Mouse (Mus musculus) lung, postnatal 0 days (tissue): Measurements from ENCODE around the gene Mrpl48. TPM values are rescaled to one million over a fixed set of nuclear protein-coding genes. Genes with fewer than 3 reads are reported as not detected.

Experiments
- ATAC-seq: fragments of 200-750 bp; cut with Nextera tagmentation; 2 replicates; pipeline ENCODE4 v1.8.0; 2017; ENCODE audit warnings: moderate library complexity
- DNase-seq: peaks from one replicate; pipeline ENCODE4 v3.0.0-alpha.2; 2016; ENCODE audit warnings: low spot score
- H3K27ac ChIP-seq: fragments of 300-500 bp; sonication (generic); 2 replicates; pipeline ENCODE4 v1.5.1; 2014; ENCODE audit warnings: antibody characterized with exemption, mild to moderate bottlenecking, low read length, mixed read lengths
- H3K27me3 ChIP-seq: fragments of 300-500 bp; sonication (generic); replicated peaks from 2 replicates; pipeline ENCODE4 v1.6.1; 2014; ENCODE audit warnings: low read length, mixed read lengths; ENCODE audit not compliant: insufficient read depth
- H3K36me3 ChIP-seq: fragments of 300-500 bp; sonication (generic); 2 replicates; pipeline ENCODE4 v1.6.1; 2014; ENCODE audit warnings: low read length, mixed read lengths; ENCODE audit not compliant: insufficient read depth
- H3K4me1 ChIP-seq: fragments of 300-500 bp; sonication (generic); 2 replicates; pipeline ENCODE4 v1.6.1; 2014; ENCODE audit warnings: antibody characterized with exemption, low read depth, low read length, mixed read lengths; ENCODE audit not compliant: insufficient read depth
- H3K4me2 ChIP-seq: fragments of 300-500 bp; sonication (generic); replicated peaks from 2 replicates; pipeline ENCODE4 v1.6.1; 2014; ENCODE audit warnings: low read depth, mild to moderate bottlenecking, low read length, moderate library complexity, mixed read lengths
- H3K4me3 ChIP-seq: fragments of 300-500 bp; sonication (generic); 2 replicates; pipeline ENCODE4 v1.5.1; 2014; ENCODE audit warnings: low read depth, low read length
- H3K9ac ChIP-seq: fragments of 300-500 bp; sonication (generic); replicated peaks from 2 replicates; pipeline ENCODE4 v1.6.1; 2014; ENCODE audit warnings: low read depth, mild to moderate bottlenecking
- H3K9me3 ChIP-seq: fragments of 300-500 bp; sonication (generic); 2 replicates; pipeline ENCODE4 v1.6.1; 2016; ENCODE audit warnings: low read length, mixed read lengths
- CTCF ChIP-seq: IDR thresholded peaks from 2 replicates; pipeline ENCODE4 v1.5.1; 2016; ENCODE audit warnings: antibody characterized with exemption, mild to moderate bottlenecking
- EP300 ChIP-seq: IDR thresholded peaks from 2 replicates; pipeline ENCODE4 v1.6.1; 2016; ENCODE audit warnings: antibody characterized with exemption, mild to moderate bottlenecking, control low read depth
- WGBS: fragments of 180-500 bp; shearing (Covaris S2); extraction: QIAGEN DNeasy Blood & Tissue Kit; methylation state at CpG from one replicate; pipeline ENCODE4 v1.1.7; 2014; 5-methylcytosine and 5-hydroxymethylcytosine counted together
- polyA plus RNA-seq: library from polyadenylated mRNA; unstranded; fragments of >200 nt; fragmentation: Nextera tagmentation; extraction: Ambion mirVana; gene quantifications from 2 replicates; pipeline ENCODE4 v1.2.1, GENCODE M21; 2015

Gene Mrpl48
- polyA plus RNA-seq, 1 experiment from 2014 or later: 77.5 TPM

- TF ChIP-seq CTCF (no peak), EP300 (no peak)
- Histone ChIP-seq H3K4me2 (no peak overlapping the region), H3K27ac (0 out of 2 replicates have a peak overlapping the region, but pooled peaks have one; percentile 21), H3K4me3 (no peak overlapping the region), H3K9ac (no peak overlapping the region), H3K4me1 (no peaks in the 10 kb centered on the region), H3K27me3 (no peaks in the 10 kb centered on the region), H3K9me3 (no peaks in the 10 kb centered on the region), H3K36me3 (no peaks in the 10 kb centered on the region)
- ATAC-seq (no peak), DNase-seq (no peak)
- 78% methylated on average over 11 of the region's 11 CpGs for WGBS
Observed at GRCm38 (mm10) chr7:100561861-100562587, 46.1 kb downstream of the Mrpl48 start.

DNA sequence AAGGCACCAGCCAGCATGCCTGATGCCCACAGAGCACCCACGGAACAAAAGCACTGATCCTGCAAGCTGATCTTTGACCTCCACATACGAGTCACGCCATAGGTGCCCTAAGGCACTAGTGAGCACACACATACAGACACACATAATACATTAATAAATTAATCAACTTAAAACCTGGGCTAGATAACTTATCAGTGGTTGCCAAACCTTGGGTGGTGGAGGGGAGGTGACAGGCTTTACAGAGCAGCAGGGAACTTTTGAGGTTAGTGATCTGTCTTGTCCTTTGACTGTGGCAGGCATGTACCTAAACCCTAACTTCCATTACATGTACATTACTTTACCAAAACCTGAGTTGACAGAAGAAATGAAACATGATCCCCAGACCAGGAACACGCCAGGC lies 48.8 kb downstream of the Mrpl48 start:
- DNase-seq: no peak
- H3K9me3 ChIP-seq: no peaks in the 10 kb centered on the region
- H3K27me3 ChIP-seq: no peaks in the 10 kb centered on the region
- no peak for ATAC-seq
- WGBS: 86% methylated on average over 4 of the region's 4 CpGs
- no peaks in the 10 kb centered on the region for H3K4me1 ChIP-seq
- no peak overlapping the region for H3K4me3 ChIP-seq
- no peaks in the 10 kb centered on the region for H3K36me3 ChIP-seq
- TF ChIP-seq EP300 (no peak), CTCF (no peak)
- H3K27ac ChIP-seq: no peak overlapping the region
- no peak overlapping the region for H3K4me2 ChIP-seq
- H3K9ac ChIP-seq: no peak overlapping the region

GRCm38 (mm10) chr7:100557241-100557640 lies 50.9 kb downstream of the Mrpl48 start:
- no peak for TF ChIP-seq EP300
- no peak for TF ChIP-seq CTCF
- ATAC-seq (no peak), DNase-seq (no peak)
- WGBS: 62% methylated on average over 5 of the region's 5 CpGs
- Histone ChIP-seq H3K4me1 (no peaks in the 10 kb centered on the region), H3K27me3 (no peaks in the 10 kb centered on the region), H3K4me3 (no peak overlapping the region), H3K9me3 (no peaks in the 10 kb centered on the region), H3K4me2 (no peak overlapping the region), H3K9ac (no peak overlapping the region), H3K27ac (no peak overlapping the region), H3K36me3 (no peaks in the 10 kb centered on the region)

GRCm38 (mm10) chr7:100555431-100555951 lies 52.6 kb downstream of the Mrpl48 start:
- no peaks in the 10 kb centered on the region for H3K9me3 ChIP-seq
- WGBS: 48% methylated on average over 13 of the region's 13 CpGs
- no peak overlapping the region for H3K9ac ChIP-seq

GRCm38 (mm10) chr7:100554939-100555338 lies 53.2 kb downstream of the Mrpl48 start:
- H3K36me3 ChIP-seq: no peaks in the 10 kb centered on the region
- TF ChIP-seq CTCF: no peak
- no peak for TF ChIP-seq EP300
- H3K27me3 ChIP-seq: no peaks in the 10 kb centered on the region
- H3K4me2 ChIP-seq: no peak overlapping the region
- ATAC-seq (no peak), DNase-seq (no peak)
- H3K9ac ChIP-seq: no peak overlapping the region
- H3K27ac ChIP-seq: no peak overlapping the region
- 54% methylated on average over 5 of the region's 5 CpGs for WGBS
- no peaks in the 10 kb centered on the region for H3K4me1 ChIP-seq
- no peaks in the 10 kb centered on the region for H3K9me3 ChIP-seq
- H3K4me3 ChIP-seq: no peak overlapping the region

More at GRCm38 (mm10) chr7:100555431-100555951, 52.6 kb downstream of the Mrpl48 start:
- TF ChIP-seq EP300: no peak
- no peaks in the 10 kb centered on the region for H3K27me3 ChIP-seq
- ATAC-seq (no peak), DNase-seq (no peak)
- no peaks in the 10 kb centered on the region for H3K4me1 ChIP-seq
- H3K27ac ChIP-seq: no peak overlapping the region
- no peak overlapping the region for H3K4me2 ChIP-seq
- no peaks in the 10 kb centered on the region for H3K36me3 ChIP-seq
- H3K4me3 ChIP-seq: no peak overlapping the region

DNA sequence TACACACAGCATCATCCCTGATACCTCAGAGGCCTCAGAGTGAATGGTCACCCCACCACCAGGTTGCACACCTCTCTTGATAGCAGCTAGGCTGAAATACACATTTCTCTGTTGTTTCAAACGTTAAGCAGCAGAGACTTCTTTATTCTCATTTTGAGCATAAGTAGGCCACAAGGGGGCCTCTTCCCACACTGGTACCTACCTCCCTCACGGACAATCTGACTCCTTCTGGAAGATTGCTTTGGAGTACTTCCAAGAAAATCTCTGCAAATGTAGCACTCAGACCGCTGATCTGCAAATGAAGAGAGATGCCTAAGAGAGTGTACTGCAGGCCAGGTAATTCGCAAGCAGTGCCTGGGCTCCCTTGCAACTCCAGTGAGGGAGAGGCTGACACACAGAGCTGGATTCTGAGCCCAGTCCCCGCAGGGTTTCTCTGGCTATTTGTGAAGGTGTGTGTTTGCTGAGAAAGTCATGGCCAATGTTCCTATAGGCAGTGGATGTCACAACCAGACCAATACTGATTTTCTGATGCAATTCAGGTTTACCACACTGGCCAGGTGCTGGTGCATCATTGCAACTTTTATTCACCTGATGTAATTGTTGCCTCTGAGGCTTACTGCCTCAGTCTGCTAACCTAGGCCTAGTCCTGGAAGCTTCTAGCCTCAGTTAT lies 57.6 kb downstream of the Mrpl48 start:
- H3K4me2 ChIP-seq: no peak overlapping the region
- no peak overlapping the region for H3K27ac ChIP-seq
- TF ChIP-seq EP300 (no peak), CTCF (peak; percentile 51)
- DNase-seq (peak; percentile 24), ATAC-seq (no peak)
- no peaks in the 10 kb centered on the region for H3K36me3 ChIP-seq
- H3K4me1 ChIP-seq: no peaks in the 10 kb centered on the region
- no peak overlapping the region for H3K4me3 ChIP-seq
- H3K27me3 ChIP-seq: no peaks in the 10 kb centered on the region
- H3K9me3 ChIP-seq: no peaks in the 10 kb centered on the region
- 34% methylated on average over 5 of the region's 5 CpGs for WGBS
- no peak overlapping the region for H3K9ac ChIP-seq
